Mouse (Mus musculus): ENCODE measurements around the gene Gm7137. TPM values are rescaled to one million over a fixed set of nuclear protein-coding genes. Genes with fewer than 3 reads are reported as not detected.
"Not testable (repeated sequence)": the region's sequence is repeated elsewhere in the genome, so short reads cannot be mapped to it uniquely, and the experiment has no call there.

The Gm7137 gene
- polyA plus RNA-seq, 1 experiment = not detected

GRCm38 (mm10) chr10:77769727-77770126 is 18.3 kb downstream of the Gm7137 start:
- Histone ChIP-seq H3K27me3 (ENCODE audit: control insufficient read depth, insufficient read depth, low read length) (no peaks in the 10 kb centered on the region), H3K4me1 (ENCODE audit: control insufficient read depth, insufficient read depth, low read length) (no peaks in the 10 kb centered on the region), H3K36me3 (ENCODE audit: control insufficient read depth, insufficient read depth, low read length) (no peaks in the 10 kb centered on the region), H3K4me3 (ENCODE audit: control insufficient read depth, low read depth, low read length) (no peak overlapping the region), H3K27ac (ENCODE audit: control insufficient read depth, insufficient read depth, low read depth, low read length) (no peak overlapping the region)
- TF ChIP-seq POLR2A (IDR thresholded peaks at IDR 0.05; ENCODE audit: control insufficient read depth, low read depth, low read length) (no peak), CTCF (IDR thresholded peaks at IDR 0.05; ENCODE audit: control insufficient read depth, insufficient read depth, insufficient replicate concordance, low read depth, low read length) (no peak)

- H3K27ac ChIP-seq (ENCODE audit: control insufficient read depth, insufficient read depth, low read depth, low read length); H3K4me3 ChIP-seq (ENCODE audit: control insufficient read depth, low read depth, low read length); H3K27me3 ChIP-seq (ENCODE audit: control insufficient read depth, insufficient read depth, low read length); H3K4me1 ChIP-seq (ENCODE audit: control insufficient read depth, insufficient read depth, low read length); H3K36me3 ChIP-seq (ENCODE audit: control insufficient read depth, insufficient read depth, low read length): not testable (repeated sequence)
These were observed 28.4 kb downstream of the Gm7137 start, which contains the start of gene Gm3233 for GRCm38 (mm10) chr10:77759582-77759981. Gm3233 (minus strand) TSS chr10:77759682.

GRCm38 (mm10) chr10:77753448-77753847 is 34.6 kb downstream of the Gm7137 start:
- Histone ChIP-seq H3K4me1 (ENCODE audit: control insufficient read depth, insufficient read depth, low read length) (no peaks in the 10 kb centered on the region), H3K27me3 (ENCODE audit: control insufficient read depth, insufficient read depth, low read length) (no peaks in the 10 kb centered on the region), H3K27ac (ENCODE audit: control insufficient read depth, insufficient read depth, low read depth, low read length) (no peak overlapping the region), H3K4me3 (ENCODE audit: control insufficient read depth, low read depth, low read length) (no peak overlapping the region), H3K36me3 (ENCODE audit: control insufficient read depth, insufficient read depth, low read length) (no peaks in the 10 kb centered on the region)
- TF ChIP-seq POLR2A (IDR thresholded peaks at IDR 0.05; ENCODE audit: control insufficient read depth, low read depth, low read length) = no peak
- TF ChIP-seq CTCF (IDR thresholded peaks at IDR 0.05; ENCODE audit: control insufficient read depth, insufficient read depth, insufficient replicate concordance, low read depth, low read length) = no peak

GRCm38 (mm10) chr10:77752312-77752711 is 35.7 kb downstream of the Gm7137 start:
- not testable (repeated sequence) for H3K27ac ChIP-seq (ENCODE audit: control insufficient read depth, insufficient read depth, low read depth, low read length); H3K36me3 ChIP-seq (ENCODE audit: control insufficient read depth, insufficient read depth, low read length); H3K27me3 ChIP-seq (ENCODE audit: control insufficient read depth, insufficient read depth, low read length); H3K4me3 ChIP-seq (ENCODE audit: control insufficient read depth, low read depth, low read length); H3K4me1 ChIP-seq (ENCODE audit: control insufficient read depth, insufficient read depth, low read length)

- H3K27me3 ChIP-seq (ENCODE audit: control insufficient read depth, insufficient read depth, low read length); H3K4me1 ChIP-seq (ENCODE audit: control insufficient read depth, insufficient read depth, low read length); H3K4me3 ChIP-seq (ENCODE audit: control insufficient read depth, low read depth, low read length); H3K36me3 ChIP-seq (ENCODE audit: control insufficient read depth, insufficient read depth, low read length); H3K27ac ChIP-seq (ENCODE audit: control insufficient read depth, insufficient read depth, low read depth, low read length): not testable (repeated sequence)
These were observed 36.7 kb downstream of the Gm7137 start, which contains the start of gene Gm9736 for GRCm38 (mm10) chr10:77751254-77751653. Gm9736 (minus strand) TSS chr10:77751354.

GRCm38 (mm10) chr10:77750686-77751085 is 37.3 kb downstream of the Gm7137 start:
- H3K4me1 ChIP-seq (ENCODE audit: control insufficient read depth, insufficient read depth, low read length); H3K27me3 ChIP-seq (ENCODE audit: control insufficient read depth, insufficient read depth, low read length); H3K27ac ChIP-seq (ENCODE audit: control insufficient read depth, insufficient read depth, low read depth, low read length); H3K4me3 ChIP-seq (ENCODE audit: control insufficient read depth, low read depth, low read length); H3K36me3 ChIP-seq (ENCODE audit: control insufficient read depth, insufficient read depth, low read length): not testable (repeated sequence)

GRCm38 (mm10) chr10:77741924-77742688 is 45.9 kb downstream of the Gm7137 start, which contains the start of gene Gm18596:
Gm18596 (minus strand) TSS chr10:77742638.
- not testable (repeated sequence) for H3K4me1 ChIP-seq (ENCODE audit: control insufficient read depth, insufficient read depth, low read length); H3K27ac ChIP-seq (ENCODE audit: control insufficient read depth, insufficient read depth, low read depth, low read length)

GRCm38 (mm10) chr10:77738929-77739328 is 49.1 kb downstream of the Gm7137 start:
- no peak overlapping the region for H3K4me3 ChIP-seq (ENCODE audit: control insufficient read depth, low read depth, low read length)
- H3K36me3 ChIP-seq (ENCODE audit: control insufficient read depth, insufficient read depth, low read length) = no peaks in the 10 kb centered on the region
- no peak overlapping the region for H3K27ac ChIP-seq (ENCODE audit: control insufficient read depth, insufficient read depth, low read depth, low read length)
- TF ChIP-seq POLR2A (IDR thresholded peaks at IDR 0.05; ENCODE audit: control insufficient read depth, low read depth, low read length) (no peak), CTCF (IDR thresholded peaks at IDR 0.05; ENCODE audit: control insufficient read depth, insufficient read depth, insufficient replicate concordance, low read depth, low read length) (no peak)
- no peaks in the 10 kb centered on the region for H3K27me3 ChIP-seq (ENCODE audit: control insufficient read depth, insufficient read depth, low read length)
- no peaks in the 10 kb centered on the region for H3K4me1 ChIP-seq (ENCODE audit: control insufficient read depth, insufficient read depth, low read length)

More at GRCm38 (mm10) chr10:77741924-77742688, 45.9 kb downstream of the Gm7137 start, which contains the start of gene Gm18596:
- H3K36me3 ChIP-seq (ENCODE audit: control insufficient read depth, insufficient read depth, low read length); H3K4me3 ChIP-seq (ENCODE audit: control insufficient read depth, low read depth, low read length); H3K27me3 ChIP-seq (ENCODE audit: control insufficient read depth, insufficient read depth, low read length): not testable (repeated sequence)

Other genes with a start within 250 kb of the Gm7137 start
- gene Pttg1ip, start 206.5 kb downstream of the Gm7137 start, polyA plus RNA-seq (2012; rRNA removed) = 127 and 131 TPM in 2 replicates
- 83.1 and 88.6 TPM in 2 replicates for gene Sumo3, start 182.1 kb downstream of the Gm7137 start, polyA plus RNA-seq (2012; rRNA removed)
- 0.72 TPM in 1 of 2 replicates, not detected in the other for gene Gm49325, start 182.0 kb downstream of the Gm7137 start, polyA plus RNA-seq (2012; rRNA removed)
- 66.1 and 70.3 TPM in 2 replicates for gene Ube2g2, start 165.9 kb downstream of the Gm7137 start, polyA plus RNA-seq (2012; rRNA removed)
- gene Tspear, start 101.6 kb downstream of the Gm7137 start, polyA plus RNA-seq (2012; rRNA removed) = 0.07 and 0.73 TPM in 2 replicates
- gene Gm19402, start 97.4 kb downstream of the Gm7137 start, polyA plus RNA-seq (2012; rRNA removed) = not detected in 2 replicates
- gene Gm9508, start 91.0 kb downstream of the Gm7137 start, polyA plus RNA-seq (2012; rRNA removed) = not detected in 2 replicates
- gene Gm10272, start 81.6 kb downstream of the Gm7137 start, polyA plus RNA-seq (2012; rRNA removed) = not detected in 2 replicates
- not detected in 2 replicates for gene Gm10024, start 76.7 kb downstream of the Gm7137 start, polyA plus RNA-seq (2012; rRNA removed)
- gene Gm10142, start 72.4 kb downstream of the Gm7137 start, polyA plus RNA-seq (2012; rRNA removed) = not detected in 2 replicates
- gene Krtap12-1, start 67.6 kb downstream of the Gm7137 start, polyA plus RNA-seq (2012; rRNA removed) = not detected in 2 replicates
- gene Gm10100, start 61.7 kb downstream of the Gm7137 start, polyA plus RNA-seq (2012; rRNA removed) = not detected in 2 replicates
- gene Gm18596, start 45.6 kb downstream of the Gm7137 start, polyA plus RNA-seq (2012; rRNA removed) = not detected in 2 replicates
- not detected in 2 replicates for gene Gm9736, start 36.8 kb downstream of the Gm7137 start, polyA plus RNA-seq (2012; rRNA removed)
- not detected in 2 replicates for gene Gm3233, start 28.5 kb downstream of the Gm7137 start, polyA plus RNA-seq (2012; rRNA removed)
- gene Gm3238, start 16.9 kb downstream of the Gm7137 start, polyA plus RNA-seq (2012; rRNA removed) = not detected in 2 replicates
- gene Gm7138, start 11.3 kb downstream of the Gm7137 start, polyA plus RNA-seq (2012; rRNA removed) = not detected in 2 replicates
- not detected in 2 replicates for gene Gm3250, start 5.7 kb downstream of the Gm7137 start, polyA plus RNA-seq (2012; rRNA removed)
- not detected in 2 replicates for gene Gm9639, start 6.9 kb upstream of the Gm7137 start, polyA plus RNA-seq (2012; rRNA removed)
- not detected in 2 replicates for gene Gm19668, start 10.9 kb upstream of the Gm7137 start, polyA plus RNA-seq (2012; rRNA removed)
- not detected in 2 replicates for gene Gm9507, start 23.6 kb upstream of the Gm7137 start, polyA plus RNA-seq (2012; rRNA removed)
- not detected in 2 replicates for gene Gm2696, start 26.5 kb upstream of the Gm7137 start, polyA plus RNA-seq (2012; rRNA removed)
- 1.2 and 1.4 TPM in 2 replicates for gene Krtap10-4, start 38.9 kb upstream of the Gm7137 start, polyA plus RNA-seq (2012; rRNA removed)
- gene Krtap10-10, start 47.7 kb upstream of the Gm7137 start, polyA plus RNA-seq (2012; rRNA removed) = not detected in 2 replicates
- not detected in 2 replicates for gene Gm36176, start 58.6 kb upstream of the Gm7137 start, polyA plus RNA-seq (2012; rRNA removed)
- not detected in 2 replicates for gene Gm10318, start 64.7 kb upstream of the Gm7137 start, polyA plus RNA-seq (2012; rRNA removed)
- not detected in 2 replicates for gene Gm3285, start 73.8 kb upstream of the Gm7137 start, polyA plus RNA-seq (2012; rRNA removed)
- gene Lrrc3, start 114.3 kb upstream of the Gm7137 start, polyA plus RNA-seq (2012; rRNA removed) = 0.57 and 1.1 TPM in 2 replicates
- gene Trpm2, start 182.4 kb upstream of the Gm7137 start, polyA plus RNA-seq (2012; rRNA removed) = 0.17 and 0.30 TPM in 2 replicates
- 61.7 and 72.6 TPM in 2 replicates for gene 1810043G02Rik, start 190.3 kb upstream of the Gm7137 start, polyA plus RNA-seq (2012; rRNA removed)
- gene Pfkl, start 221.9 kb upstream of the Gm7137 start, polyA plus RNA-seq (2012; rRNA removed) = 16.3 and 18.3 TPM in 2 replicates

All from testis, adult 2 months (tissue).